Comparison of ENCODE assay signal across 10 mouse cellular contexts in the genomic region with DNA sequence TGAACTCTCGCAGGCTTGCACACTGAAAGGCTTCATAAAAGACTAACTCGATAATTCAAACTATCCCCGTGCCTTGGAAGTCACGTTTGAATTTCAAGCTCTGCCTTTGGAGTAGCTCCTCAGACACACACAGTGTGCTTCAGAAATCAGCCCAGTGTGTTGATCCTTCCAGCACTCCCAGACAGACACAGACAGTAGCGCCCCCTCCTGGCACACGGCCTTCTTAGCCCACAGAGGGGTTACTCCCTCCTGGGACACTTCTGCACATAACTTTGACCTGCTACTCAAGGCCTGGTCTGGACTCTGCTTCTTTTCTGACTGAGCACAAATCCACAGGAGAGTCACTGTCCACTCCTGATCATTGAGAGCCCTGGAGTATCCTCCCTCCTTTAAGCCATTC.
DNase-seq lines count a peak whose midpoint lies in the region; ATAC-seq and TF ChIP-seq lines count a peak whose summit lies in the region.
"Had no signal": no experiment of that assay in that cellular context is flagged by ENCODE, and none has a peak within 500 bp of the region (broad histone marks: within the 10 kb centered on the region; RNA-seq: fewer than 3 reads in every experiment).

No protein-coding gene starts in this region.

- H3K27ac ChIP-seq in olfactory bulb, adult 2 months (ENCODE audit: insufficient read depth, low read depth, low read length) = no peak overlapping the region
- H3K27ac ChIP-seq: embryonic facial prominence, embryonic 15.5 days; macrophage had no signal

- WGBS in olfactory bulb, adult 2 months = 46% methylated on average over 6 of the region's 6 CpGs

- TF ChIP-seq POLR2A in olfactory bulb, adult 2 months (IDR thresholded peaks at IDR 0.05; ENCODE audit: insufficient read depth, low read depth, low read length) = no peak

- no peak overlapping the region for H3K4me3 ChIP-seq in olfactory bulb, adult 2 months (ENCODE audit: insufficient read depth, low read depth, low read length)
- H3K4me3 ChIP-seq: embryonic facial prominence, embryonic 15.5 days had no signal

- H3K4me1 ChIP-seq in olfactory bulb, adult 2 months (ENCODE audit: control insufficient read depth, insufficient read depth, low read length) = peaks cover 3% of the 10 kb centered on the region

- ATAC-seq in inflammation-experienced regulatory T-cells, adult 6 months = no peak

- peak; percentile 40 to 52 for DNase-seq in layer of hippocampus, postnatal 10 days (ENCODE audit: low spot score in 2 of 2)
- DNase-seq in layer of hippocampus, adult 11-12 months (ENCODE audit: low spot score) = no peak
- peak; percentile 65 for DNase-seq in ES-CJ7 (ENCODE audit: low read depth, low spot score)
- peak; percentile 83 for DNase-seq in adrenal gland, postnatal 14 days
- DNase-seq in kidney, postnatal 14 days = peak; percentile 41
- DNase-seq in cerebellum, adult 18-20 months = no peak

- TF ChIP-seq CTCF in olfactory bulb, adult 2 months (IDR thresholded peaks at IDR 0.05; ENCODE audit: insufficient read depth, low read depth, low read length) = 0 out of 2 replicates have a peak, but pooled peaks have one; percentile 14

Comparison
In these comparisons a context has a peak if more than half of its experiments do, and no peak if none do; other contexts are left out.
1. DNase-seq: peak in layer of hippocampus, postnatal 10 days (2 of 2), ES-CJ7 (single experiment), adrenal gland, postnatal 14 days (single experiment) and kidney, postnatal 14 days (single experiment); none in layer of hippocampus, adult 11-12 months (single experiment) and cerebellum, adult 18-20 months (0 of 2).